Mouse (Mus musculus): Measurements from ENCODE around the gene Zkscan5. TPM values are rescaled to one million over a fixed set of nuclear protein-coding genes. Genes with fewer than 3 reads are reported as not detected.

Zkscan5 gene
- polyA plus RNA-seq, 1 experiment from 2014 or later = 20.4 TPM

- Histone ChIP-seq H3K9me3 (replicated peaks; ENCODE audit: control insufficient read depth, low read length) (no peaks in the 10 kb centered on the region), H3K4me1 (ENCODE audit: control insufficient read depth, insufficient read depth, low read length) (no peaks in the 10 kb centered on the region), H3K27ac (replicated peaks; ENCODE audit: low read depth, low read length) (no peak overlapping the region), H3K4me2 (ENCODE audit: low read depth, low read length) (no peak overlapping the region), H3K27me3 (ENCODE audit: control insufficient read depth, insufficient read depth, low read length) (no peaks in the 10 kb centered on the region), H3K36me3 (replicated peaks; ENCODE audit: control insufficient read depth, insufficient read depth, low read depth, low read length) (peaks cover 13% of the 10 kb centered on the region), H3K9ac (replicated peaks; ENCODE audit: low read length) (no peak overlapping the region), H3K4me3 (ENCODE audit: low read depth, low read length) (no peak overlapping the region)
- ATAC-seq (replicated peaks; ENCODE audit: insufficient number of reproducible peaks, low FRiP score, low TSS enrichment, low read depth) (no peak), DNase-seq (ENCODE audit: low spot score) (no peak)
- WGBS = 86% methylated on average over 2 of the region's 2 CpGs
These were observed 19.1 kb upstream of the Zkscan5 start for GRCm38 (mm10) chr5:145185244-145185643.

DNA sequence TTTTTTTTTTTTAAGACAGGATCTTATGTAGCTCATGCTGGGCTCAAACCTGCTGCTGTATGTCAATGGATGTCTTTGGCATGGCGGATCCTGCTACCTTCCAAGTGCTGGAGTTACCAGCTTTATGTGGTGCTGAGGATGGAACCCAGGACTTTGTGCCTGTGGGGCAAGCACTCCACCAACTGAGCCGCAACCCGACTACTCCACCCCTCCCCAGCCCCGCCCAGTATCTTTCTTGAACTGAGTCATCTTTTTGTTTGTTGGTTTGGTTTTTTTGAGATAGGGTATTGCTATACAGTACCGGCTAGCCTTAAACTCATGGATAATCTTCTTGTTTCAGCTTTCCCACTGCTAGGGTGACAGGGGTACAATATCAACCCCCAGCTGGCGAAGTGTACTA lies 14.9 kb upstream of the Zkscan5 start:
- Histone ChIP-seq H3K4me2 (ENCODE audit: low read depth, low read length) (no peak overlapping the region), H3K9me3 (replicated peaks; ENCODE audit: control insufficient read depth, low read length) (no peaks in the 10 kb centered on the region), H3K36me3 (replicated peaks; ENCODE audit: control insufficient read depth, insufficient read depth, low read depth, low read length) (peaks cover 5% of the 10 kb centered on the region), H3K4me3 (ENCODE audit: low read depth, low read length) (no peak overlapping the region), H3K9ac (replicated peaks; ENCODE audit: low read length) (no peak overlapping the region), H3K27ac (replicated peaks; ENCODE audit: low read depth, low read length) (no peak overlapping the region), H3K27me3 (ENCODE audit: control insufficient read depth, insufficient read depth, low read length) (no peaks in the 10 kb centered on the region), H3K4me1 (ENCODE audit: control insufficient read depth, insufficient read depth, low read length) (no peaks in the 10 kb centered on the region)
- WGBS = 91% methylated on average over 6 of the region's 6 CpGs
- ATAC-seq (replicated peaks; ENCODE audit: insufficient number of reproducible peaks, low FRiP score, low TSS enrichment, low read depth) = no peak
- DNase-seq (ENCODE audit: low spot score) = no peak

- H3K36me3 ChIP-seq (replicated peaks; ENCODE audit: control insufficient read depth, insufficient read depth, low read depth, low read length) = peaks cover 5% of the 10 kb centered on the region
- no peak for ATAC-seq (replicated peaks; ENCODE audit: insufficient number of reproducible peaks, low FRiP score, low TSS enrichment, low read depth)
These were observed 14.0 kb upstream of the Zkscan5 start for GRCm38 (mm10) chr5:145190373-145190772.

GRCm38 (mm10) chr5:145190875-145191798 lies 13.2 kb upstream of the Zkscan5 start:
- no peaks in the 10 kb centered on the region for H3K27me3 ChIP-seq (ENCODE audit: control insufficient read depth, insufficient read depth, low read length)
- peaks cover 3% of the 10 kb centered on the region for H3K36me3 ChIP-seq (replicated peaks; ENCODE audit: control insufficient read depth, insufficient read depth, low read depth, low read length)
- H3K4me3 ChIP-seq (ENCODE audit: low read depth, low read length) = peak overlapping the region; percentile 83
- H3K9ac ChIP-seq (replicated peaks; ENCODE audit: low read length) = peak overlapping the region; percentile 96
- under 1% methylated on average over 41 of the region's 41 CpGs for WGBS
- DNase-seq (ENCODE audit: low spot score) = peak; percentile 94
- H3K9me3 ChIP-seq (replicated peaks; ENCODE audit: control insufficient read depth, low read length) = no peaks in the 10 kb centered on the region
- peak overlapping the region; percentile 23 for H3K27ac ChIP-seq (replicated peaks; ENCODE audit: low read depth, low read length)
- no peaks in the 10 kb centered on the region for H3K4me1 ChIP-seq (ENCODE audit: control insufficient read depth, insufficient read depth, low read length)
- peak overlapping the region; percentile 79 for H3K4me2 ChIP-seq (ENCODE audit: low read depth, low read length)
- peak; percentile 73 for ATAC-seq (replicated peaks; ENCODE audit: insufficient number of reproducible peaks, low FRiP score, low TSS enrichment, low read depth)

More at GRCm38 (mm10) chr5:145190373-145190772, 14.0 kb upstream of the Zkscan5 start:
- no peaks in the 10 kb centered on the region for H3K27me3 ChIP-seq (ENCODE audit: control insufficient read depth, insufficient read depth, low read length)
- peak overlapping the region; percentile 83 for H3K4me3 ChIP-seq (ENCODE audit: low read depth, low read length)
- H3K27ac ChIP-seq (replicated peaks; ENCODE audit: low read depth, low read length) = no peak overlapping the region
- 59% methylated on average over 5 of the region's 5 CpGs for WGBS
- H3K9ac ChIP-seq (replicated peaks; ENCODE audit: low read length) = peak overlapping the region; percentile 96
- no peaks in the 10 kb centered on the region for H3K9me3 ChIP-seq (replicated peaks; ENCODE audit: control insufficient read depth, low read length)
- DNase-seq (ENCODE audit: low spot score) = no peak
- peak overlapping the region; percentile 79 for H3K4me2 ChIP-seq (ENCODE audit: low read depth, low read length)
- no peaks in the 10 kb centered on the region for H3K4me1 ChIP-seq (ENCODE audit: control insufficient read depth, insufficient read depth, low read length)

- 91% methylated on average over 2 of the region's 2 CpGs for WGBS
- no peaks in the 10 kb centered on the region for H3K27me3 ChIP-seq (ENCODE audit: control insufficient read depth, insufficient read depth, low read length)
- peak within 1 kb of the TSS; percentile 79 for H3K4me2 ChIP-seq (ENCODE audit: low read depth, low read length)
- no peaks in the 10 kb centered on the region; the same call in 1 of the 2 replicates for H3K36me3 ChIP-seq (replicated peaks; ENCODE audit: control insufficient read depth, insufficient read depth, low read depth, low read length)
- no peak for DNase-seq (ENCODE audit: low spot score)
- peak within 1 kb of the TSS; percentile 83 for H3K4me3 ChIP-seq (ENCODE audit: low read depth, low read length)
- H3K27ac ChIP-seq (replicated peaks; ENCODE audit: low read depth, low read length) = peak within 1 kb of the TSS; percentile 23
- no peaks in the 10 kb centered on the region for H3K4me1 ChIP-seq (ENCODE audit: control insufficient read depth, insufficient read depth, low read length)
- ATAC-seq (replicated peaks; ENCODE audit: insufficient number of reproducible peaks, low FRiP score, low TSS enrichment, low read depth) = no peak
- H3K9me3 ChIP-seq (replicated peaks; ENCODE audit: control insufficient read depth, low read length) = no peaks in the 10 kb centered on the region
- H3K9ac ChIP-seq (replicated peaks; ENCODE audit: low read length) = peak within 1 kb of the TSS; percentile 96
These were observed 12.4 kb upstream of the Zkscan5 start, which contains the start of gene Atp5j2 for GRCm38 (mm10) chr5:145191962-145192361. TSS of gene Atp5j2 (minus strand) at chr5:145192062.

GRCm38 (mm10) chr5:145200387-145200786 lies 4.0 kb upstream of the Zkscan5 start:
- no peak for ATAC-seq (replicated peaks; ENCODE audit: insufficient number of reproducible peaks, low FRiP score, low TSS enrichment, low read depth)
- 73% methylated on average over 7 of the region's 7 CpGs for WGBS
- DNase-seq (ENCODE audit: low spot score) = no peak
- H3K27ac ChIP-seq (replicated peaks; ENCODE audit: low read depth, low read length) = no peak overlapping the region
- H3K4me2 ChIP-seq (ENCODE audit: low read depth, low read length) = no peak overlapping the region
- no peak overlapping the region for H3K9ac ChIP-seq (replicated peaks; ENCODE audit: low read length)
- H3K9me3 ChIP-seq (replicated peaks; ENCODE audit: control insufficient read depth, low read length) = no peaks in the 10 kb centered on the region
- H3K4me3 ChIP-seq (ENCODE audit: low read depth, low read length) = no peak overlapping the region
- no peaks in the 10 kb centered on the region for H3K27me3 ChIP-seq (ENCODE audit: control insufficient read depth, insufficient read depth, low read length)
- no peaks in the 10 kb centered on the region for H3K36me3 ChIP-seq (replicated peaks; ENCODE audit: control insufficient read depth, insufficient read depth, low read depth, low read length)
- H3K4me1 ChIP-seq (ENCODE audit: control insufficient read depth, insufficient read depth, low read length) = peaks cover 3% of the 10 kb centered on the region; the same call in 1 of the 2 replicates

DNA sequence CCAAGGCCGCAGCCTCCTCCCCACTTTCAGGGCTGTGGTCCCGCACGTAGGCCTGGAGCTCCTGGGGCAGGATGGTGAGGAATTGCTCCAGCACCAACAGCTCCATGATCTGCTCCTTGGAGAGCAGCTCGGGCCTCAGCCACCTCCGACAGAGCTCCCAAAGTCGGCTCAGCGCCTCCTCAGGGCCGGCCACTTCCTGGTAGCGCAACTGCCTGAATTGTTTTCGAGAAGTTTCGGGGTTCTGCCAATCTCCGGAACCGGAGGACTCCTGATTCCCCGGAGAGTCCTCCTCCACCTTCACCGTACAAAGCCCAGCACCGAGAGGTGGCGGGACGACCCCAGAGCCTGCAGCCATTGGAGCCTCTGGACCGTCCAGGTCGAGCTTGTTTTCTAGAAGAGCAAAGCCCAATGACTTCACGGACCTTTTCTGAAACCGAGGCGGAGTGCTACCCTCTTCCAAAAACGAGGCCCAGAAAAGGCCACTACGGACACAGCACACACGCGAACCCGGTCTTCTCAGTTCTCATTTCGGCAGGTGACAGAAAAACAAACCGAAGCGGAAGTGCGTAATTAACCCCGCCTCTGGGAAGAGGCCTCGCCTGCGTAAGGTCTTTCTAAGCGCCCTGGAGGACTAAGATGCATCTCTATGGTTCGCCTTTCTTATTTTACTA lies 2.9 kb upstream of the Zkscan5 start, which contains the start of gene Zkscan14:
Gene Zkscan14, minus strand, starts transcription at position 548 of the 671 bp plus-strand sequence.
- Histone ChIP-seq H3K36me3 (replicated peaks; ENCODE audit: control insufficient read depth, insufficient read depth, low read depth, low read length) (no peaks in the 10 kb centered on the region), H3K4me1 (ENCODE audit: control insufficient read depth, insufficient read depth, low read length) (peaks cover 3% of the 10 kb centered on the region; the same call in 1 of the 2 replicates), H3K27ac (replicated peaks; ENCODE audit: low read depth, low read length) (no peak within 1 kb of the TSS), H3K4me2 (ENCODE audit: low read depth, low read length) (peak within 1 kb of the TSS; percentile 91), H3K4me3 (ENCODE audit: low read depth, low read length) (peak within 1 kb of the TSS; percentile 81), H3K27me3 (ENCODE audit: control insufficient read depth, insufficient read depth, low read length) (no peaks in the 10 kb centered on the region), H3K9me3 (replicated peaks; ENCODE audit: control insufficient read depth, low read length) (no peaks in the 10 kb centered on the region), H3K9ac (replicated peaks; ENCODE audit: low read length) (peak within 1 kb of the TSS; percentile 56)
- ATAC-seq (replicated peaks; ENCODE audit: insufficient number of reproducible peaks, low FRiP score, low TSS enrichment, low read depth) = no peak
- WGBS = 2% methylated on average over 37 of the region's 37 CpGs
- peak; percentile 92 for DNase-seq (ENCODE audit: low spot score)

Measured in embryonic facial prominence, embryonic 11.5 days (tissue).